Mouse (Mus musculus) left cerebral cortex, postnatal 25 days (tissue): Measurements from ENCODE around the gene Cd6. TPM values are rescaled to one million over a fixed set of nuclear protein-coding genes. Genes with fewer than 3 reads are reported as not detected.

Experiments used
- DNase-seq, 2 experiments: peaks; one replicate each; pipeline ENCODE4 v3.0.0; 2022; ENCODE audit warnings: low spot score in 2 of 2, mixed read lengths in 1 of 2
- intact Hi-C: fragments of 180-260 bp; cut with DNase I; formaldehyde crosslinking; loops from one replicate; pipeline ENCODE4 v1.15.1; 2025
- total RNA-seq, 2 experiments: library from RNA; stranded (reverse); gene quantifications; 2 replicates each; pipeline ENCODE4 v1.2.3; 2021

Cd6 gene
- total RNA-seq, 2 experiments from 2014 or later = 1.9 to 3.3 TPM

DNA sequence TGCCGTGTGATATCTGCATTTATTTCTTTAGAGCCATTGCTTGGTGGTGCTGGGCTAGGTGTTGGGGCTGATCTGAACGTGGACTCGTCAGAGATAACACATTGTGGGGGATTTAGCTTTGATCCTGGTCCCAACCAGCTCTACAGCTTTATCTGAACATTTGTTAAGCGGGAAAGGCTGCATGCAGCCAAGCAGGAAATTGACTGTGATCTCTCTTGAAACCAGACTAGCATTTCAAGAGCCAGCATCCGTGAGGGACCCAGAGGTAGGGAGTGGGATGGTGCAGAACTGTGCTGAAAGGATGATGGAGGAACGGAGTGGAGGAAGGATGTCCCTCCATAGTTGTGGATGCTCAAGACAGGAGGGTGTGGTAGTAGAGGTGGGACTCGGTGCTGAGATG lies 56.5 kb downstream of the Cd6 start:
- intact Hi-C loops = no loop called here
- DNase-seq = peak in 1 of 2 experiments; percentile 54

DNA sequence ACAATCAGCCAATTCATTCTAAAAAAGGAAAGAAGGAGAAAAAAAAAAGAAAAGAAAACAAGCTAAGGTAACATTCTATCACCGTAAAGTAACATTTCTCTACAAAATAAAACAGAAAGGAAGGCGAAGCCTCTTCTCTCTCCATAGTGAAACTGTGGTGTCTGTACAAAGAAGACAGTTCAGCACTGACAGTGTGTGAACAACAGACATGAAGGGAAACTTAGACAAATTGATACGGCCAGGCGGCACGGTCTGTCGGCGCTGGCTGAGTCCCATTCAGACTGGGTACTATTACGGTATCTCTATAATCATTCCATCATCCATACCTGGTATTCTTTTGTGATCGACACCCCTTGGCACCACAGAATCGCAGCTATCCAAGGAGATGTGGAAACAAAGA lies 57.0 kb downstream of the Cd6 start:
- intact Hi-C loops = no loop called here
- DNase-seq = no peak

DNA sequence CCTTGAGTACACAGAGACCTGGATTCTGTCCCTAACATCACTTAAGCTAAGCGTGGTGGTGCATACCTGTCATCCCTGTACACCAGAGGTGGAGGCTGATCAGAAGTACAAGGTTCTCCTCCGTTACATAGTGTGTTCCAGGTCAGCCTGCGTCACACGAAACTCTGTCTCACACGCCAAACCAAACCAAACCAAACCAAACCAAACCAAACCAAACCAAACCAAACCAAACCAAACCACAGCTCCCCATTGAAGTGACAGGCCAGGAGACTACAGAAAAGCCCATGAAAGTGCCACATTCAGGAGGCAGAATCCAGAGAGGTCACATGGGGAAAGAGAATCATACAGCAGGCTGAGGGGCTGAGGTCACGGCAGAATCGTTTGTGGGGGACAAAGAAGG lies 57.9 kb downstream of the Cd6 start:
- intact Hi-C loops = no loop called here
- no peak for DNase-seq

DNA sequence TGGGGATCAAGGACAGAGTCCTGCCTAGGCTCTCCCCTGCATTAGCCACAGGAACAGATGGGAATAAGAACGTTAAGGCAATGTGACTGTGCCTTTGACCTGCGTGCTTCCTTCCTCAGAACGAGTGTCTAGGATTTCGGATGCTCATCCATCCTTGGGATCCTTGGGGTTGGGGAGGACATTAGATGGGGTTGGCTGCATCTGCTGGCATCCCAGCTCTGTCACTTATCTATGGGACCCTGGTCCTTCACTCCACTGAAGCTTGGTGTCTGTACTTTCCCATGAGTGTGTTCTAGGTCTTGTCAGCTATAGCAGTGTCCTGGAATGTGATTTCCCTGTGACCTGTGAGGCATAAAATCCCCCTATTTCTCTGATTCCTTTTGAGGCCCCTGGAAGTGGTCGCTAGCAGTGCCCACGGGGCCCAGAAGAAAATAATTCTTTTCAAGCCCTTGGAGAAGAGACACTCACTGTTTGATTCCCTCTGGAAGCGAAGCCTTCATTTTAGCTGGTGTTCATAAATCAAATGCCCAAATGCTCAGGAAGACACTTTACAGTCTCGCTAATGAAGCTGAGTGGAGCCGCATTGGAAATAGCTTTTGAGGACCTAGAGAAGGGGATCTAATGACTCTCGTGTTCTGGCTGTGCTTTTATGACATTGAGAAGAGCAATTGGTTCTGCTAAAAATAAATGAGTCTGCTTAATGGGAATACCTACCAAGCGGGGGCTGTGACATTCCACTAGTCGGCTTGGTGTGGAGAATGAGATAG lies 60.2 kb downstream of the Cd6 start:
- intact Hi-C loops = no loop called here
- no peak for DNase-seq

- peak in 1 of 2 experiments; percentile 59 for DNase-seq
- intact Hi-C loops = no loop called here
Measured at GRCm38 (mm10) chr19:10768694-10769428, 61.0 kb downstream of the Cd6 start.

GRCm38 (mm10) chr19:10767631-10768030 lies 62.2 kb downstream of the Cd6 start:
- intact Hi-C loops = no loop called here
- no peak for DNase-seq

DNA sequence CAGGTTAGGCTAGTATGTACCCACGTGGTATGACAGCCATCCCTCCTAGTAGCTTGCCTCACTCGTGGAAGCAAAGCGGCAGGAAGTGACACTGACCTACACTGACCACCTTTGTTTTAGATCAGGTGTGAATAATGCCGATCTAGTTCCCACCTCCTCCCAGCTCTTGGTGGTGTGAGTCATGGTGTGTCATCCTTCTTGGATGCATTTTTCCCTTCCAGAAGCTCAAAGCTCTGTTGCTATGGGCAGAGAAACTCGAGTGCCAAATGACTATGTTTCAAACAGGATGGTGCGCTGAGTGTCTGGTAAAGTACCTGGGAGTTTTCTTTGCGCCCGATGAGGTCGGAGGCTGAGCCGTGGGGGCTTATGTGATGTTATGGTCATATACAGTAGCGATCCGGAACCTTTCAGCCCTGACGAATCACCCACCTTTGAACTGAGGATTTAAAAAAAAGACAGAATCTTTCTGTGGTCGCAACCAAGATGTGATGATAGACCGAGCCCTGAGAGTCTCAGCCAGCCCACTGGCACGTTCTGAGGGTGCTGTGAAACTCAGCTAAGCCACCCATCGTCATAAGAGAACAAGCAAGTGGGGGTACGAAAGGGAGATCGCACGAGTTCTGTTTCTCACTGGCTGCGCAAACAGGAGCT lies 66.4 kb downstream of the Cd6 start:
- DNase-seq = peak in 1 of 2 experiments; percentile 84
- intact Hi-C loops = loop anchor here (2.0 kb wide), 1 partner anchor 17 kb away; no protein-coding TSS in a partner anchor

DNA sequence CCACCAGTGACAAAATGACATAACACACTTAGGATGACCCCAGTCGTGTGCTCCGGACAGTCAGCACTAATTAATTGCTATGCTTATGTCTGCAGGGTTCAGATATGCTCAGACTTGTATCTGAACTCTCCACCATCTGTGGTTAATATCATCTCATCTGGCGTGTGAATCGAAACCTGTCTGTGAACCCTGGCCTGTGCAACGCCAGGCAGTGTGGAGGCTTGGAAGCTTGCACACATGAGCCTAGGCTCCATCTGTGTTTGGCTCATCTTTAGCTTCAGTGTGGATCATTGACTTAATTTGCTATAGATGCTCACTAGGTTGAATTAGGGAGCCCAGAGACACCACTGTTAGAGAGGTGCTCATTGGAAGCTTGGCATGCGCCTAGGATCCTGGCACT lies 67.4 kb downstream of the Cd6 start:
- intact Hi-C loops = loop anchor here (2.0 kb wide), 1 partner anchor 18 kb away; no protein-coding TSS in a partner anchor
- no peak for DNase-seq

- intact Hi-C loops = loop anchor here (2.0 kb wide), 1 partner anchor 19 kb away; no protein-coding TSS in a partner anchor
- DNase-seq = no peak
Measured at GRCm38 (mm10) chr19:10761794-10762415, 68.0 kb downstream of the Cd6 start.

GRCm38 (mm10) chr19:10759983-10760831 lies 69.7 kb downstream of the Cd6 start:
- DNase-seq = peak in 1 of 2 experiments; percentile 72
- intact Hi-C loops = no loop called here

GRCm38 (mm10) chr19:10759525-10759924 lies 70.3 kb downstream of the Cd6 start:
- intact Hi-C loops = no loop called here
- no peak for DNase-seq

DNA sequence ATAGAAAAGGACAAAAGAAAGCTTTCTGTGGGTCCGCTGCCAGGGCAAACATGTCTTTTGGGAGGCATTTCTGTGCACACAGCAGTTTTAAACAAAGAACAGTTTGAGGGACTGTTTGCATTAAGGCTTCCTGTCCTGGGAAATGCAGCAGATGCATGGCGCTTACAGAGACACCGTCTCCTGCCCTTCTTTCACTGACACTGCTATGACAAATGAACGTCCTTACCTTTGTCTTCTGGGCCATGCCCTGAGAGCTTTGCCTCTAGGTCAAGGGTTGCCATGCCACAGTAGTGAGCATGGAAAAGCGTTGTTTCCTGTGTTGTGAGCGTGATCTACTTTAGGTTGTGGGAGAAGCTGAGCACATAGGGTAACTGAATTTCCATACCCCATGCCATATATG lies 71.2 kb downstream of the Cd6 start:
- DNase-seq = no peak

GRCm38 (mm10) chr19:10757526-10757925 lies 72.3 kb downstream of the Cd6 start:
- intact Hi-C loops = no loop called here
- no peak for DNase-seq

More for the DNA sequence above, 71.2 kb downstream of the Cd6 start:
- intact Hi-C loops = no loop called here

- intact Hi-C loops = no loop called here
- no peak for DNase-seq
Measured at GRCm38 (mm10) chr19:10757125-10757524, 72.7 kb downstream of the Cd6 start.

GRCm38 (mm10) chr19:10752646-10753045 lies 77.2 kb downstream of the Cd6 start:
- DNase-seq = no peak
- intact Hi-C loops = no loop called here

DNA sequence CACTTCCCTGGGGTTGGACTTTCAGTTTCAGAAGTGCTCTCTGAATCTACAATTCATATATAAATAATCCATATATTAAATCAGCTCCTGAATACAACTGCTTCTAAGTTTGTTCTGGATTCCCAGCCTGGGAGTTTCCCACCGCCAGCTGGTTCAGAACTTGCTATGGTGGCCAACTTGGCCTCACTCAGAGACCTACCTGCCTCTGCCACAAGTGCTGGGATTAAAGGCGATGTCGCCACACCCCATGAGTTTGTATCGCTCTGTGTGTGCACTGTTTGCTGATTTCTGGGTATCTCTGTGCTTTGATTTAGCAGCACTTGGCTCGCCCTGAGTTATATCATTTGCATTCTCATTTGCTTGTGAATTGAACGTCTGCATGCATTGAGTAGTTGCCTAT lies 77.8 kb downstream of the Cd6 start:
- intact Hi-C loops = no loop called here
- no peak for DNase-seq

DNA sequence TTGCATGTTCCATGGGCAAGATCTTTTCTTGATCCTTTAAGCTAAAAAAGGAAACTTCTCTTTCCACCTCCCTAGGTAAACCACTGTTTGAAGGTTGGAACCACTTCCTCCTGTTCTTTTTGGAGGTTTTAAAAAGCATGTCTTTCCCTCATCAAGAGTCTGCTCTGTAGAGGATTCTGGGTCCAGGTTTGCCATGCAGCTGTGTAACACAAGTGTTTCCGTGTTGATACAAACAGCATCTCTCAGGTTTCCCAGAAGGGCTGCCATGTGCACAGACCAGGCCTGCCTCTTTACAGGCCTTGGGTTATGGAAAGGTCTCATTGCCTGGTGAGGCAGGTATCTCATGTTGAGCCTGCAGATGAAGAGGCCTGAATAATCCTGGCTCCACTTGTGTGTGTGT lies 78.3 kb downstream of the Cd6 start:
- DNase-seq = no peak
- intact Hi-C loops = no loop called here

DNA sequence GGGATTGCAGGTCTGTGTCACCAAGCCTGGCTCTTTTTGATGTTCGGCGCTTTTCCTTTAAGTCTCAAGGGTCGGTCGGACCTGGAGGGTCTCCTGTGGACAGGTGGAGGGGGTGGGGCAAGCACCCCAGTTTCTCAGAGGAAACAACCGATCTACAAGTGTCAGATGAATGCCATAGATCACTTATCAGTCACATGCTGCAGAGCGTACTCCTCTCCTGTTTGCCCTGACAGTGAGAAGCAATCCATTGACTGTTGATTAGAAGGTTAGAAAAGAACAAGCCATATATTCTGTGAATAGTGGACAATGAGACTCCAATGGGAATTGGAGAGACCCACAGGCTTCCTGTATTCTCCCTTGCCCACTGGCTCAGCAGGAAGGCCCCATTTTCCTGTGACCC lies 79.7 kb downstream of the Cd6 start:
- intact Hi-C loops = no loop called here
- no peak for DNase-seq

- intact Hi-C loops = no loop called here
- no peak for DNase-seq
Measured at GRCm38 (mm10) chr19:10749295-10749694, 80.6 kb downstream of the Cd6 start.
